Mouse (Mus musculus): ENCODE results near the gene Nuf2. TPM values are rescaled to one million over a fixed set of nuclear protein-coding genes. Genes with fewer than 3 reads are reported as not detected.

Gene Nuf2
- total RNA-seq, 4 experiments from 2014 or later, result 0.49 to 3.0 (median 0.94) TPM

- DNase-seq, result no peak
Observed at GRCm38 (mm10) chr1:169467791-169468190, 63.5 kb downstream of the Nuf2 start.

- no peak for DNase-seq
Observed at GRCm38 (mm10) chr1:169462386-169463115, 68.7 kb downstream of the Nuf2 start.

GRCm38 (mm10) chr1:169459071-169459782 is 72.0 kb downstream of the Nuf2 start:
- peak; percentile 27 for DNase-seq

Other genes starting within 250 kb of the Nuf2 start
- 10 to 100 TPM; 15.4 to 45.2 (median 29.4) TPM for gene Rgs5, start 124.0 kb upstream of the Nuf2 start, total RNA-seq (2022)
- 10 to 100 TPM; 44.4 to 51.6 (median 48.7) TPM for gene Rgs4, start 216.2 kb upstream of the Nuf2 start, total RNA-seq (2022)